Mouse (Mus musculus) CH12.LX (cell line): Measurements from ENCODE around the gene Dlgap1. TPM values are rescaled to one million over a fixed set of nuclear protein-coding genes. Genes with fewer than 3 reads are reported as not detected.

Experiments
- DNase-seq: peaks from one replicate; pipeline ENCODE4 v3.0.0-alpha.2; 2013; ENCODE audit errors: extremely low read depth
- H3K27ac ChIP-seq: 2 replicates; pipeline ENCODE4 v1.5.1; 2012; ENCODE audit warnings: low read depth, mild to moderate bottlenecking, control low read depth, moderate library complexity; ENCODE audit not compliant: insufficient read depth
- H3K27me3 ChIP-seq: replicated peaks from 2 replicates; pipeline ENCODE3; 2012; ENCODE audit warnings: inconsistent platforms
- H3K36me3 ChIP-seq, 2 experiments: replicated peaks in 1 of 2; 2 replicates each; pipeline versions ENCODE3 to v1.6.1; 2012; ENCODE audit warnings: inconsistent platforms in 1 of 2, low read length in 1 of 2, mild to moderate bottlenecking in 1 of 2, mixed read lengths in 1 of 2, moderate library complexity in 1 of 2; ENCODE audit not compliant: control insufficient read depth in 1 of 2, insufficient read depth in 1 of 2
- H3K4me1 ChIP-seq, 2 experiments: 2 replicates each; pipeline ENCODE4 v1.6.1; 2012; ENCODE audit warnings: inconsistent platforms in 1 of 2, moderate library complexity in 1 of 2; ENCODE audit not compliant: insufficient read depth in 2 of 2, control insufficient read depth in 1 of 2
- H3K4me2 ChIP-seq: 2 replicates; pipeline ENCODE4 v1.6.1; 2012; ENCODE audit warnings: low read depth, mild to moderate bottlenecking, control low read depth; ENCODE audit not compliant: poor library complexity, insufficient read depth, severe bottlenecking
- H3K4me3 ChIP-seq, 3 experiments: fragments of 150-350 bp in 1 of 3; sonication (generic) in 1 of 3; replicated peaks in 1 of 3; 2 replicates each; pipeline versions ENCODE3 to v1.5.1; 2011 to 2012; ENCODE audit warnings: low read depth in 2 of 3, low read length in 2 of 3, mild to moderate bottlenecking in 2 of 3, moderate library complexity in 2 of 3, control low read depth in 1 of 3, improper control_type of control experiment in 1 of 3, inconsistent platforms in 1 of 3, mixed read lengths in 1 of 3; ENCODE audit not compliant: poor library complexity in 1 of 3
- H3K79me2 ChIP-seq: replicated peaks from 2 replicates; pipeline ENCODE4 v1.6.1; 2012; ENCODE audit warnings: mild to moderate bottlenecking, moderate library complexity; ENCODE audit not compliant: control insufficient read depth, poor library complexity, insufficient read depth, severe bottlenecking; ENCODE audit errors: extremely low read depth
- H3K9ac ChIP-seq: 2 replicates; pipeline ENCODE4 v1.6.1; 2012; ENCODE audit warnings: low read depth, mild to moderate bottlenecking, control low read depth, moderate library complexity; ENCODE audit not compliant: insufficient read depth
- H3K9me3 ChIP-seq: replicated peaks from 2 replicates; pipeline ENCODE3; 2012; ENCODE audit warnings: low read length, inconsistent platforms, mixed read lengths
- CHD1 ChIP-seq: IDR thresholded peaks from 2 replicates; pipeline ENCODE4 v1.6.1; 2012; ENCODE audit warnings: low read depth, low read length, improper control_type of control experiment, inconsistent platforms
- CHD2 ChIP-seq: IDR thresholded peaks from 2 replicates; pipeline ENCODE4 v1.6.1; 2011; ENCODE audit warnings: low read length, improper control_type of control experiment
- CTCF ChIP-seq, 2 experiments: IDR thresholded peaks in 1 of 2; conservative IDR thresholded peaks in 1 of 2; 2 replicates each; pipeline ENCODE4 v1.5.1; 2011 to 2012; ENCODE audit warnings: low read depth in 2 of 2, low read length in 2 of 2, improper control_type of control experiment in 1 of 2, inconsistent platforms in 1 of 2, mild to moderate bottlenecking in 1 of 2, moderate library complexity in 1 of 2
- ELF1 ChIP-seq: IDR thresholded peaks from 2 replicates; pipeline ENCODE4 v1.6.1; 2014; ENCODE audit warnings: low read depth, mild to moderate bottlenecking, inconsistent platforms, low read length, improper control_type of control experiment
- EP300 ChIP-seq: IDR thresholded peaks from 2 replicates; pipeline ENCODE4 v1.6.1; 2011; ENCODE audit warnings: low read length, improper control_type of control experiment
- IRF4 ChIP-seq: IDR thresholded peaks from 2 replicates; pipeline ENCODE4 v1.6.1; 2014; ENCODE audit warnings: low read depth, mild to moderate bottlenecking, inconsistent platforms, low read length, improper control_type of control experiment
- PAX5 ChIP-seq: IDR thresholded peaks from 2 replicates; pipeline ENCODE4 v1.6.1; 2012; ENCODE audit warnings: low read length, inconsistent platforms, mixed read lengths
- RAD21 ChIP-seq: IDR thresholded peaks from 2 replicates; pipeline ENCODE4 v1.6.1; 2011; ENCODE audit warnings: low read depth, mild to moderate bottlenecking, low read length, improper control_type of control experiment, moderate library complexity
- RCOR1 ChIP-seq: conservative IDR thresholded peaks from 2 replicates; pipeline ENCODE4 v1.6.1; 2012; ENCODE audit warnings: low read depth, mild to moderate bottlenecking, inconsistent platforms, low read length, improper control_type of control experiment
- TCF12 ChIP-seq: IDR thresholded peaks from 2 replicates; pipeline ENCODE4 v1.6.1; 2014; ENCODE audit warnings: low read depth, mild to moderate bottlenecking, inconsistent platforms, low read length, improper control_type of control experiment
- USF2 ChIP-seq: conservative IDR thresholded peaks from 2 replicates; pipeline ENCODE4 v1.6.1; 2011; ENCODE audit warnings: low read depth, low read length, improper control_type of control experiment
- ZC3H11A ChIP-seq: IDR thresholded peaks from 2 replicates; pipeline ENCODE4 v1.6.1; 2012; ENCODE audit warnings: low read depth, mild to moderate bottlenecking, inconsistent platforms, low read length, improper control_type of control experiment
- dilution Hi-C: fragments of 300-500 bp; cut with MboI; formaldehyde crosslinking; loops from 2 replicates; pipeline ENCODE4 v1.14.3; 2020; ENCODE audit warnings: low sequenced_read_pairs; ENCODE audit not compliant: extremely low pct_unique_long_range_greater_than_20kb, extremely low pct_ligation_motif_present
- in situ Hi-C: fragments of 300-500 bp; cut with MboI; formaldehyde crosslinking; loops from 3 replicates; pipeline ENCODE4 v1.14.3; 2019; ENCODE audit warnings: low sequenced_read_pairs, low pct_ligation_motif_present, low pct_unique_long_range_greater_than_20kb, mixed read lengths
- polyA plus RNA-seq: library from polyadenylated mRNA; unstranded; fragments of >175 nt; gene quantifications from 2 replicates; pipeline ENCODE4 v1.2.1, GENCODE M21; 2012; ENCODE audit warnings: low read depth; ENCODE audit not compliant: insufficient read length
- total RNA-seq, 2 experiments: library from RNA; depleted of rRNA; stranded (reverse); fragments of 300-350 nt in 1 of 2; fragments of >200 nt in 1 of 2; gene quantifications; 2 replicates each; pipeline ENCODE4 v1.2.3; 2012 to 2014

Dlgap1 gene
- total and polyA plus RNA-seq, 3 experiments: 0.51 to 2.7 (median 1.2) TPM

- no peak overlapping the region for H3K4me2 ChIP-seq
- H3K79me2 ChIP-seq: no peaks in the 10 kb centered on the region
- DNase-seq: no peak
- H3K4me3 ChIP-seq: no peak overlapping the region
- H3K36me3 ChIP-seq: no peaks in the 10 kb centered on the region
- dilution Hi-C loops (no loop called here), in situ Hi-C loops (no loop called here)
- H3K4me1 ChIP-seq: peaks cover 0 to 16% of the 10 kb centered on the region in 2 experiments; a peak in 2 of 4 replicates
- no peak overlapping the region for H3K27ac ChIP-seq
- H3K27me3 ChIP-seq: no peaks in the 10 kb centered on the region
- no peak overlapping the region for H3K9ac ChIP-seq
- H3K9me3 ChIP-seq: no peaks in the 10 kb centered on the region
- TF ChIP-seq ELF1: no peak
- TF ChIP-seq RAD21: no peak
- TF ChIP-seq USF2: no peak
- no peak for TF ChIP-seq RCOR1
- no peak for TF ChIP-seq IRF4
- no peak for TF ChIP-seq TCF12
- TF ChIP-seq PAX5: no peak
Measured at GRCm38 (mm10) chr17:70739346-70739745, 770.5 kb downstream of the Dlgap1 start.

GRCm38 (mm10) chr17:70741696-70742095 is 772.8 kb downstream of the Dlgap1 start:
- H3K79me2 ChIP-seq: no peaks in the 10 kb centered on the region
- no peaks in the 10 kb centered on the region for H3K27me3 ChIP-seq
- no peak for DNase-seq
- H3K27ac ChIP-seq: no peak overlapping the region
- dilution Hi-C loops (no loop called here), in situ Hi-C loops (loop anchor here (10.0 kb wide), 1 partner anchor 223 kb away; no protein-coding TSS in a partner anchor)
- H3K4me1 ChIP-seq: peaks cover 2 to 25% of the 10 kb centered on the region in 2 experiments; a peak in 2 of 4 replicates
- H3K36me3 ChIP-seq: no peaks in the 10 kb centered on the region
- H3K9me3 ChIP-seq: no peaks in the 10 kb centered on the region
- no peak overlapping the region for H3K4me2 ChIP-seq
- H3K4me3 ChIP-seq: no peak overlapping the region
- no peak overlapping the region for H3K9ac ChIP-seq
- TF ChIP-seq CHD2 (no peak), CHD1 (no peak), ZC3H11A (no peak), CTCF (conservative IDR thresholded peaks at IDR 0.05 in 1 of 2, IDR thresholded peaks at IDR 0.05 in 1 of 2; ENCODE audit: low read depth in 2 of 2, low read length in 2 of 2) (no peak), EP300 (no peak)

GRCm38 (mm10) chr17:70744570-70745153 is 775.8 kb downstream of the Dlgap1 start:
- Histone ChIP-seq H3K4me3 (no peak overlapping the region), H3K27ac (no peak overlapping the region), H3K4me1 (peaks cover 2 to 28% of the 10 kb centered on the region in 2 experiments; a peak in 2 of 4 replicates), H3K9ac (no peak overlapping the region), H3K4me2 (no peak overlapping the region), H3K36me3 (no peaks in the 10 kb centered on the region), H3K9me3 (no peaks in the 10 kb centered on the region), H3K79me2 (no peaks in the 10 kb centered on the region), H3K27me3 (no peaks in the 10 kb centered on the region)
- in situ Hi-C loops (loop anchor here (10.0 kb wide), 1 partner anchor 220 kb away; no protein-coding TSS in a partner anchor), dilution Hi-C loops (no loop called here)
- DNase-seq: no peak
- TF ChIP-seq RAD21: no peak
- no peak for TF ChIP-seq CTCF (conservative IDR thresholded peaks at IDR 0.05 in 1 of 2, IDR thresholded peaks at IDR 0.05 in 1 of 2; ENCODE audit: low read depth in 2 of 2, low read length in 2 of 2)
